Mouse (Mus musculus) heart, adult 9 months (tissue): ENCODE results near the gene Gm21637.
"Not testable (repeated sequence)": the region's sequence is repeated elsewhere in the genome, so short reads cannot be mapped to it uniquely, and the experiment has no call there.

Experiments used
- DNase-seq, 2 experiments: peaks; one replicate each; pipeline ENCODE4 v3.0.0; 2022; ENCODE audit warnings: low spot score in 2 of 2

The Gm21637 gene

GRCm38 (mm10) chrX:31961744-31962143 lies at the start of gene Gm21637:
Gm21637 (plus strand) TSS chrX:31962044.
- DNase-seq, result not testable (repeated sequence)
